Mouse (Mus musculus) neutrophil, adult 65 days (primary cell): ENCODE results near the gene Mrps34. TPM values are rescaled to one million over a fixed set of nuclear protein-coding genes. Genes with fewer than 3 reads are reported as not detected.

Source experiments
- total RNA-seq: library from RNA; stranded (reverse); gene quantifications from 2 replicates; pipeline ENCODE4 v1.2.4, GENCODE M21; 2023

Mrps34 gene
- 12.9 and 15.4 TPM in 2 replicates for total RNA-seq

GRCm38 (mm10) chr17:24894995-24895547 is at the start of gene Mrps34, which contains the start of gene Eme2:
Gene Mrps34 (plus strand): TSS chr17:24895116.
Gene Eme2 (minus strand): TSS chr17:24895087.

GRCm38 (mm10) chr17:24850065-24850772 is 44.7 kb upstream of the Mrps34 start, which contains the start of gene Fahd1:
Gene Fahd1 (minus strand): TSS chr17:24850364.

GRCm38 (mm10) chr17:24865776-24866175 is 29.1 kb upstream of the Mrps34 start, which contains the start of gene Igfals:
Gene Igfals (plus strand): TSS chr17:24865997.

GRCm38 (mm10) chr17:24886134-24886931 is 8.6 kb upstream of the Mrps34 start, which contains the start of the genes Nubp2 and Spsb3:
Gene Nubp2 (minus strand): TSS chr17:24886349.
Gene Spsb3 (plus strand): TSS chr17:24886643.

GRCm38 (mm10) chr17:24896241-24896992 is 1.5 kb downstream of the Mrps34 start, which contains the start of gene Nme3:
Gene Nme3 (plus strand): TSS chr17:24896500.

GRCm38 (mm10) chr17:24936259-24937237 is 41.6 kb downstream of the Mrps34 start, which contains the start of gene Mapk8ip3:
Gene Mapk8ip3 (minus strand): TSS chr17:24936977.

Other genes starting within 250 kb of the Mrps34 start
- 3.0 and 3.3 TPM in 2 replicates for gene Slc9a3r2, start 244.8 kb upstream of the Mrps34 start, total RNA-seq
- gene Npw, start 236.7 kb upstream of the Mrps34 start, total RNA-seq, result not detected in 2 replicates
- 21.0 and 25.1 TPM in 2 replicates for gene Zfp598, start 225.4 kb upstream of the Mrps34 start, total RNA-seq
- gene Syngr3, start 205.2 kb upstream of the Mrps34 start, total RNA-seq, result not detected in 2 replicates
- 3.9 and 4.5 TPM in 2 replicates for gene Gfer, start 199.0 kb upstream of the Mrps34 start, total RNA-seq
- gene Noxo1, start 198.9 kb upstream of the Mrps34 start, total RNA-seq, result 0.57 and 1.5 TPM in 2 replicates
- 9.5 and 12.4 TPM in 2 replicates for gene Tbl3, start 187.5 kb upstream of the Mrps34 start, total RNA-seq
- gene Rnf151, start 177.1 kb upstream of the Mrps34 start, total RNA-seq, result not detected in 2 replicates
- gene Rps2, start 177.0 kb upstream of the Mrps34 start, total RNA-seq, result 399 and 442 TPM in 2 replicates
- gene Ndufb10, start 170.6 kb upstream of the Mrps34 start, total RNA-seq, result 61.5 and 73.8 TPM in 2 replicates
- gene Rpl3l, start 167.3 kb upstream of the Mrps34 start, total RNA-seq, result 1.9 and 2.1 TPM in 2 replicates
- 1,300 and 1,322 TPM in 2 replicates for gene Msrb1, start 158.5 kb upstream of the Mrps34 start, total RNA-seq
- gene Hs3st6, start 142.1 kb upstream of the Mrps34 start, total RNA-seq, result 0.51 and 0.70 TPM in 2 replicates
- not detected in 2 replicates for gene Meiob, start 90.8 kb upstream of the Mrps34 start, total RNA-seq
- 34.8 and 35.3 TPM in 2 replicates for gene Hagh, start 55.0 kb upstream of the Mrps34 start, total RNA-seq
- 1.5 and 2.2 TPM in 2 replicates for gene Fahd1, start 44.8 kb upstream of the Mrps34 start, total RNA-seq
- gene Igfals, start 29.1 kb upstream of the Mrps34 start, total RNA-seq, result 0.32 and 0.36 TPM in 2 replicates
- 51.2 and 59.0 TPM in 2 replicates for gene Nubp2, start 8.8 kb upstream of the Mrps34 start, total RNA-seq
- gene Spsb3, start 8.5 kb upstream of the Mrps34 start, total RNA-seq, result 25.3 and 35.4 TPM in 2 replicates
- gene Eme2, start within 50 bp of the Mrps34 start, total RNA-seq, result 10.1 and 11.6 TPM in 2 replicates
- 15.7 and 16.5 TPM in 2 replicates for gene Nme3, start 1.4 kb downstream of the Mrps34 start, total RNA-seq
- 70.4 and 91.3 TPM in 2 replicates for gene Mapk8ip3, start 41.9 kb downstream of the Mrps34 start, total RNA-seq
- 26.3 and 30.8 TPM in 2 replicates for gene Jpt2, start 65.6 kb downstream of the Mrps34 start, total RNA-seq
- 25.7 and 40.7 TPM in 2 replicates for gene Cramp1l, start 120.7 kb downstream of the Mrps34 start, total RNA-seq
- gene Ift140, start 121.0 kb downstream of the Mrps34 start, total RNA-seq, result 8.9 and 12.3 TPM in 2 replicates
- not detected in 2 replicates for gene Tmem204, start 188.5 kb downstream of the Mrps34 start, total RNA-seq
- 5.9 and 8.6 TPM in 2 replicates for gene Telo2, start 220.9 kb downstream of the Mrps34 start, total RNA-seq
- gene Ptx4, start 225.6 kb downstream of the Mrps34 start, total RNA-seq, result not detected in 2 replicates
- gene Clcn7, start 238.3 kb downstream of the Mrps34 start, total RNA-seq, result 17.0 and 29.6 TPM in 2 replicates